In the genomic region with DNA sequence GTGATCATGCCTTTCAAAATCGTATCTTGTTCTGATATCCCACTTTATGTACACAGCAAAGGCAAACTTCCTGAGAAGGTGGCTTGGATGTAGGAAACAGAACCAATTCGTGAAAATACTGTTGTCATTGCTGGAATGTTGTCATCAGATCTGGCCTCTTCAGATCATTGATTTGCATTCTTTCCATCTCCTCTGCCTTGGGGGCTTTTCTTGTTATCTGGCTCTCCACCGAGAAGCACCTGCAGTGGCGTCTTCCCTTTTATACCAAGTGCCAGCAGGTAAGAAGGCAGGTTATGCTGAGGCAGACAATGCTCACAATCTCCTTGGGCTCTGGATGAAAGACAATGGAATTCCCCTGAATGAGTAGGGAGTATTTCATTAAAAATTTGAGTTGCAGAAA, we compare ENCODE assay signal across 32 mouse cellular contexts.
"Had no signal": no experiment of that assay in that cellular context is flagged by ENCODE, and none has a peak within 500 bp of the region (broad histone marks: within the 10 kb centered on the region; RNA-seq: fewer than 3 reads in every experiment).

No protein-coding gene starts in this region.

- H3K27me3 ChIP-seq: heart, embryonic 12.5 days; heart, embryonic 13.5 days; heart, embryonic 15.5 days; hindbrain, embryonic 12.5 days; hindbrain, embryonic 13.5 days; hindbrain, embryonic 15.5 days; intestine, embryonic 15.5 days; kidney, embryonic 15.5 days had no signal

- H3K4me2 ChIP-seq: heart, embryonic 11.5 days; heart, embryonic 12.5 days; heart, embryonic 13.5 days; heart, embryonic 15.5 days; hindbrain, embryonic 12.5 days; hindbrain, embryonic 13.5 days; hindbrain, embryonic 14.5 days; hindbrain, embryonic 15.5 days; intestine, embryonic 15.5 days; kidney, embryonic 15.5 days had no signal

- H3K9me3 ChIP-seq: heart, embryonic 10.5 days; heart, embryonic 12.5 days; heart, embryonic 13.5 days; heart, embryonic 15.5 days; hindbrain, embryonic 10.5 days; hindbrain, embryonic 12.5 days; hindbrain, embryonic 13.5 days; hindbrain, embryonic 15.5 days; intestine, embryonic 15.5 days; kidney, embryonic 15.5 days had no signal

- H3K4me1 ChIP-seq: heart, embryonic 12.5 days; heart, embryonic 13.5 days; heart, embryonic 15.5 days; hindbrain, embryonic 12.5 days; hindbrain, embryonic 15.5 days; intestine, embryonic 15.5 days had no signal

- H3K4me3 ChIP-seq: heart, embryonic 10.5 days; heart, embryonic 12.5 days; heart, embryonic 13.5 days; heart, embryonic 15.5 days; hindbrain, embryonic 10.5 days; hindbrain, embryonic 12.5 days; hindbrain, embryonic 13.5 days; hindbrain, embryonic 15.5 days; intestine, embryonic 15.5 days; kidney, embryonic 15.5 days; layer of hippocampus, adult 2 months; left cerebral cortex, adult 2 months had no signal

- H3K36me3 ChIP-seq: heart, embryonic 10.5 days; heart, embryonic 12.5 days; heart, embryonic 13.5 days; heart, embryonic 15.5 days; hindbrain, embryonic 10.5 days; hindbrain, embryonic 12.5 days; hindbrain, embryonic 13.5 days; hindbrain, embryonic 15.5 days; intestine, embryonic 15.5 days; kidney, embryonic 15.5 days had no signal

- DNase-seq: heart, postnatal 10 days; heart, postnatal 14 days; heart, postnatal 36 days; heart, postnatal 4 days; kidney, adult 11 months; kidney, adult 18-20 months; kidney, adult 2 months; kidney, adult 8-10 months; kidney, adult 9 months; kidney, postnatal 10 days; kidney, postnatal 14 days; kidney, postnatal 25 days; kidney, postnatal 36 days; kidney, postnatal 4 days; layer of hippocampus, adult 9-11 months; layer of hippocampus, postnatal 36 days had no signal

- H3K9ac ChIP-seq: heart, embryonic 12.5 days; heart, embryonic 13.5 days; heart, embryonic 15.5 days; hindbrain, embryonic 12.5 days; hindbrain, embryonic 13.5 days; hindbrain, embryonic 14.5 days; hindbrain, embryonic 15.5 days; intestine, embryonic 15.5 days; kidney, embryonic 15.5 days had no signal

- H3K27ac ChIP-seq: heart, embryonic 10.5 days; heart, embryonic 13.5 days; heart, embryonic 15.5 days; hindbrain, embryonic 10.5 days; hindbrain, embryonic 12.5 days; hindbrain, embryonic 13.5 days; hindbrain, embryonic 14.5 days; hindbrain, embryonic 15.5 days; hindbrain, postnatal 0 days; intestine, embryonic 15.5 days; kidney, embryonic 15.5 days; kidney, postnatal 0 days; layer of hippocampus, adult 2 months; left cerebral cortex, adult 2 months had no signal
